Mouse (Mus musculus) embryonic facial prominence, embryonic 11.5 days (tissue): Measurements from ENCODE around the gene Car5a. TPM values are rescaled to one million over a fixed set of nuclear protein-coding genes. Genes with fewer than 3 reads are reported as not detected.

ENCODE experiments used
- ATAC-seq: fragments of 200-750 bp; cut with Nextera tagmentation; replicated peaks from 2 replicates; pipeline ENCODE4 v1.8.0; 2017; ENCODE audit warnings: low read depth; ENCODE audit not compliant: insufficient number of reproducible peaks, low FRiP score, low TSS enrichment
- DNase-seq: peaks from one replicate; pipeline ENCODE4 v3.0.0-alpha.2; 2015; ENCODE audit warnings: low spot score
- H3K27ac ChIP-seq: fragments of 300-500 bp; sonication (generic); replicated peaks from 2 replicates; pipeline ENCODE4 v1.5.1; 2014; ENCODE audit warnings: mild to moderate bottlenecking, low read depth, low read length, control low read depth
- H3K27me3 ChIP-seq: fragments of 300-500 bp; sonication (generic); 2 replicates; pipeline ENCODE4 v1.6.1; 2014; ENCODE audit warnings: mild to moderate bottlenecking, low read length, moderate library complexity, mixed read lengths; ENCODE audit not compliant: control insufficient read depth, insufficient read depth
- H3K36me3 ChIP-seq: fragments of 300-500 bp; sonication (generic); replicated peaks from 2 replicates; pipeline ENCODE4 v1.6.1; 2014; ENCODE audit warnings: low read depth, mild to moderate bottlenecking, low read length, moderate library complexity, mixed read lengths; ENCODE audit not compliant: control insufficient read depth, insufficient read depth
- H3K4me1 ChIP-seq: fragments of 300-500 bp; sonication (generic); 2 replicates; pipeline ENCODE4 v1.6.1; 2014; ENCODE audit warnings: low read length, mixed read lengths; ENCODE audit not compliant: control insufficient read depth, insufficient read depth
- H3K4me2 ChIP-seq: fragments of 300-500 bp; sonication (generic); 2 replicates; pipeline ENCODE4 v1.6.1; 2014; ENCODE audit warnings: low read depth, mild to moderate bottlenecking, control low read depth, low read length, moderate library complexity
- H3K4me3 ChIP-seq: fragments of 300-500 bp; sonication (generic); 2 replicates; pipeline ENCODE4 v1.5.1; 2014; ENCODE audit warnings: low read depth, low read length, control low read depth
- H3K9ac ChIP-seq: fragments of 300-500 bp; sonication (generic); replicated peaks from 2 replicates; pipeline ENCODE4 v1.6.1; 2014; ENCODE audit warnings: mild to moderate bottlenecking, control low read depth, low read length
- H3K9me3 ChIP-seq: fragments of 300-500 bp; sonication (generic); replicated peaks from 2 replicates; pipeline ENCODE4 v1.6.1; 2016; ENCODE audit warnings: mild to moderate bottlenecking, low read length, inconsistent platforms, mixed read lengths; ENCODE audit not compliant: control insufficient read depth
- WGBS: fragments of 180-500 bp; shearing (Covaris S2); extraction: QIAGEN DNeasy Blood & Tissue Kit; methylation state at CpG from one replicate; pipeline ENCODE4 v1.1.7; 2014; 5-methylcytosine and 5-hydroxymethylcytosine counted together
- polyA plus RNA-seq: library from polyadenylated mRNA; unstranded; fragments of >200 nt; fragmentation: Nextera tagmentation; extraction: Ambion mirVana; gene quantifications from 2 replicates; pipeline ENCODE4 v1.2.1, GENCODE M21; 2014

Gene Car5a
- polyA plus RNA-seq, 1 experiment from 2014 or later, result not detected

- 83% methylated on average over 8 of the region's 8 CpGs for WGBS
- ATAC-seq (no peak), DNase-seq (no peak)
- no peaks in the 10 kb centered on the region for H3K9me3 ChIP-seq
- H3K27me3 ChIP-seq, result no peaks in the 10 kb centered on the region; the same call in 1 of the 2 replicates
- H3K36me3 ChIP-seq, result no peaks in the 10 kb centered on the region
- no peaks in the 10 kb centered on the region for H3K4me1 ChIP-seq
- H3K4me2 ChIP-seq, result no peak overlapping the region
- H3K27ac ChIP-seq, result no peak overlapping the region
- H3K9ac ChIP-seq, result no peak overlapping the region
- no peak overlapping the region for H3K4me3 ChIP-seq
Measured at GRCm38 (mm10) chr8:121913378-121913777, 31.3 kb downstream of the Car5a start.

GRCm38 (mm10) chr8:121912831-121913230 is 31.9 kb downstream of the Car5a start:
- Histone ChIP-seq H3K4me2 (no peak overlapping the region), H3K27me3 (no peaks in the 10 kb centered on the region; the same call in 1 of the 2 replicates), H3K4me1 (no peaks in the 10 kb centered on the region), H3K9ac (no peak overlapping the region), H3K4me3 (no peak overlapping the region), H3K36me3 (no peaks in the 10 kb centered on the region), H3K27ac (no peak overlapping the region), H3K9me3 (no peaks in the 10 kb centered on the region)
- no peak for ATAC-seq
- DNase-seq, result no peak
- 75% methylated on average over 3 of the region's 3 CpGs for WGBS

- DNase-seq, result no peak
- no peak overlapping the region for H3K4me2 ChIP-seq
- H3K36me3 ChIP-seq, result no peaks in the 10 kb centered on the region
- no peaks in the 10 kb centered on the region for H3K4me1 ChIP-seq
- H3K9ac ChIP-seq, result no peak overlapping the region
- no peak overlapping the region for H3K4me3 ChIP-seq
- H3K9me3 ChIP-seq, result no peaks in the 10 kb centered on the region
- no peak for ATAC-seq
- 72% methylated on average over 7 of the region's 7 CpGs for WGBS
- H3K27ac ChIP-seq, result no peak overlapping the region
- no peaks in the 10 kb centered on the region; the same call in 1 of the 2 replicates for H3K27me3 ChIP-seq
Measured at GRCm38 (mm10) chr8:121911987-121912386, 32.7 kb downstream of the Car5a start.

GRCm38 (mm10) chr8:121911400-121911799 is 33.3 kb downstream of the Car5a start:
- Histone ChIP-seq H3K9ac (no peak overlapping the region), H3K36me3 (no peaks in the 10 kb centered on the region), H3K27me3 (no peaks in the 10 kb centered on the region; the same call in 1 of the 2 replicates), H3K4me3 (no peak overlapping the region), H3K27ac (no peak overlapping the region), H3K9me3 (no peaks in the 10 kb centered on the region), H3K4me1 (no peaks in the 10 kb centered on the region; the same call in 1 of the 2 replicates), H3K4me2 (no peak overlapping the region)
- no peak for ATAC-seq
- WGBS, result 87% methylated on average over 6 of the region's 6 CpGs
- DNase-seq, result no peak

DNA sequence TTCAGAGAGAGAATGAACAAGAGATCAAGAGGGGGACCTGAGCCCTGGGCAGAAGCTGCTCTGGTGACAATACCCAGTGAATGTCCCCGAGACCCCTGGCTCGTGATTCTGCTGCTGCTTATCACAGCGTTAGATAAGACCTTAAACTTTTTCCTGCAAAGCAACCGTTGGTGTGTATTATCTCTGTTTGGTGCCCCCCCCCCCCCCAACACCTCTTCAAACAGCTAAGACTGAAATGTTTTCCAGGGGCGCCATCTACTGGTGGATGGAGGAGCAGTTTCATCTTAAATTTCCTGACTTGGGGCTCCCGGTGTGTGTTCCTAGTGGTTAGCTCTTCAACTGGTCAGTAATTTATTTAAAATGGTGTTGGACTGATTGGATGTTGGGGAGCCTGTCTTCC is 35.0 kb downstream of the Car5a start:
- no peaks in the 10 kb centered on the region for H3K36me3 ChIP-seq
- H3K9me3 ChIP-seq, result no peaks in the 10 kb centered on the region
- H3K27ac ChIP-seq, result no peak overlapping the region
- H3K27me3 ChIP-seq, result no peaks in the 10 kb centered on the region; the same call in 1 of the 2 replicates
- no peak overlapping the region for H3K4me2 ChIP-seq
- no peak overlapping the region for H3K9ac ChIP-seq
- peaks cover 2% of the 10 kb centered on the region; the same call in 1 of the 2 replicates for H3K4me1 ChIP-seq
- DNase-seq, result peak; percentile 81
- ATAC-seq, result no peak
- no peak overlapping the region for H3K4me3 ChIP-seq
- 11% methylated on average over 6 of the region's 6 CpGs for WGBS

DNA sequence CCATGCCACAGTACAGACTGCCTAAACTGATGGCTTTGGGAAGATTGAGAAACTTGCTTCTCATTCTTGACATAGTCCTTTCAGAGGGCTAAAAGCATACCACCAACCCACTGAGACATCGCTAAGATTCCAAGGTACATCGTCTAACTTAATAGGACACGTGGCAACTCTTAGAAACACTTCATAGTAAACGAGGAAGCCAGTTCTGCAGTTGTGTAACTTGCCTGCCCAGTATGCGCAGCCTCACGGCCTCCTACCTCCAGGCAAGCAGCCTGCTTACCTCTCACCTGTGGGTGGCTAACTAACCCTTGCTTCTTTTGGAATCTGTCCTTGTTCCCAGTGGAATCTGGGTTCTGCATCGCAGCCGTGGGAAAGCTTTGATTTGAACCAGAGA is 35.6 kb downstream of the Car5a start:
- Histone ChIP-seq H3K27ac (no peak overlapping the region), H3K9me3 (no peaks in the 10 kb centered on the region), H3K36me3 (no peaks in the 10 kb centered on the region), H3K4me2 (no peak overlapping the region), H3K27me3 (no peaks in the 10 kb centered on the region; the same call in 1 of the 2 replicates), H3K9ac (no peak overlapping the region), H3K4me1 (peaks cover 2% of the 10 kb centered on the region; the same call in 1 of the 2 replicates), H3K4me3 (no peak overlapping the region)
- DNase-seq (no peak), ATAC-seq (no peak)
- 64% methylated on average over 8 of the region's 8 CpGs for WGBS

DNA sequence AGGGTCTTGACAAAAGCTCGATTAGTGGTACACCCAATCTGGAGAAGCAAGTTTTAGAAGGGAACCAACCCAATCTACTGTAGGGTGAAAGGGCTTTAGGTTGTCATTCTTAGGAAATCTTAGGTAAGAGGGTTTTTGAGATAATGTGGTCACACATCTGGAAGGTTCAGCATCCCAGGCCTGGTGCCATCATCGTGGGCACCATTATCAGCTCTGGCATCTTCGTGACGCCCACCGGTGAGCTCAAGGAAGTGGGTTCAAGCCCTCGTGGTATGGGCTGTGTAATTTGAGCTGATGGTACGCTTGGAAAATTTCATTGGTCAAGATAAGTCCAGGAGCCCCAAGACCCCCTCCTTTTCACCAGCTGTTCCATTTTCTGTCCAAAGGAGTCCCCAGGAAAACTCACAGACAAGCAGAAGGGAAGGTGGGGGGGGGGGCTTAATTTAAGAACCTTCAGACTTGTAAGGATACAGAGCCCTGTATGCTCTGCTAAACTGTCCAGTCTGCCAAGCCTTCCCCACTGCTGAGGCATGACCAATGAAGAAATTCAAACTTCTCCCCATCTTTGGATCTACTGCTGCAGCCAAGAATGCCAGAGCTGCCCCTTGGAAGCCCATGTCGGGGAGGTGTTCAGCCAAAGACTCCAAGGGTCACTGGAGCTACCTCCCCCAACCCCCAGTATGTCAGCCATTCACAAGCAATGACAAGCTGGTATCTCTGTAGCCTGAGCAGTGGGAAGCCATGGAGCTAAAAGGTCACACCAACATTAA is 36.1 kb downstream of the Car5a start:
- Histone ChIP-seq H3K9ac (no peak overlapping the region), H3K9me3 (no peaks in the 10 kb centered on the region), H3K36me3 (no peaks in the 10 kb centered on the region), H3K4me1 (peaks cover 2% of the 10 kb centered on the region; the same call in 1 of the 2 replicates), H3K4me3 (no peak overlapping the region), H3K27me3 (no peaks in the 10 kb centered on the region; the same call in 1 of the 2 replicates), H3K27ac (no peak overlapping the region), H3K4me2 (no peak overlapping the region)
- DNase-seq (no peak), ATAC-seq (no peak)
- 53% methylated on average over 8 of the region's 8 CpGs for WGBS

DNA sequence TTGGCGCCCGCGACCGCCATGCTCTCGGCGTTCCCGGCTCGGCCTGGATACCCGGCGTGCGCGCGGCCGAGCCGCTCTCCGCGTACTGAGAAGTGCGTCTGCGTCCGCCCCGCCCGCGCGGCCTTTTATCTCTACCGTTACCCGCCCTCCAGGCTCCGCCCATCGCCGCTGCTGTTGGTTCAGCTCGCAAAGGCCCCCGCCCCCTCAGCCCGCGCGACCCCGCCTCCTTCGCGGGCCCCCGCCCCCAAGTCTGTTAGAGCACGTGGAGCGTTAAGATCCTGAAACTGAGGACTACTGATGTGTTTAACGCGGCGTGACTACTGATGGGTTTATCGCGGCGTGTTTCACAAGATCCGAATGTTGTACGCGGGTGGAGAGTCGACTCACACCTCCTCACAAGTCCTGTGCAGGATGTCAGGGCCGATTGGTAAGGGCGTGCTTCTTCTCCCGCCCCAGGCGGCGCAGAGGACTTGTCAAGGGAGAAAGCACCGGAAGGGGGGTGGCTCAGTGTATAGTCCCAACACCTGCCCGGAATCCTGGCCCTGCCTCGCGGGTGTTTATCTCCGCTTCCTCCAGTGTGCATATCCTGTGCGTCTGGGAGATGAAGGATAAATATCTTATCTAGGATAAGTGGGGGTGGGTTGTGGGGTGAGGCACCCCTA is 37.0 kb downstream of the Car5a start, which contains the start of gene Slc7a5:
Slc7a5 (minus strand) TSS at position 108 of the 662 bp plus-strand sequence.
- peak within 1 kb of the TSS; percentile 67 for H3K4me3 ChIP-seq
- peak within 1 kb of the TSS; percentile 71 for H3K9ac ChIP-seq
- peak; percentile 99 for DNase-seq
- WGBS, result under 1% methylated on average over 57 of the region's 61 CpGs
- H3K27ac ChIP-seq, result no peak within 1 kb of the TSS
- H3K36me3 ChIP-seq, result no peaks in the 10 kb centered on the region
- H3K27me3 ChIP-seq, result no peaks in the 10 kb centered on the region; the same call in 1 of the 2 replicates
- peaks cover 2% of the 10 kb centered on the region; the same call in 1 of the 2 replicates for H3K4me1 ChIP-seq
- no peaks in the 10 kb centered on the region for H3K9me3 ChIP-seq
- peak; percentile 79 for ATAC-seq
- peak within 1 kb of the TSS; percentile 97 for H3K4me2 ChIP-seq
